Mouse (Mus musculus): Measurements from ENCODE around the gene Hbb-bt.
"Not testable (repeated sequence)": the region's sequence is repeated elsewhere in the genome, so short reads cannot be mapped to it uniquely, and the experiment has no call there.

Gene Hbb-bt

DNA sequence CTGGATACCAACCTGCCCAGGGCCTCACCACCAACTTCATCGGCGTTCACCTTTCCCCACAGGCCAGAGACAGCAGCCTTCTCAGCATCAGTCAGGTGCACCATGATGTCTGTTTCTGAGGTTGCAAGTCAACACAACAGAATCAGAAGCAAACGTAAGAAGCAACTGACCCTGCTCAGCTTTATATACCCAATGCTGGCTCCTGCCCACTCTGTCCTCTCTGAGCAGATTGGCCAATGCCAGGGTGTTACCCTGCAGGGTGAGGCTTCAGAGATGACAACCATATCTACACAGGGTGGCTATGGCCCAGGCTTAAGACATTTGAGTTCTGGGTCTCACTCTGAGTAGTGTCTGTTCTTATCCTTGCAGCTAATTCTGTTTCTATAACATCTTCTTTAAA is at the start of gene Hbb-bt:
Hbb-bt (minus strand) TSS at position 231 of the 400 bp plus-strand sequence.
- no peak for DNase-seq (ENCODE audit: low spot score)

DNA sequence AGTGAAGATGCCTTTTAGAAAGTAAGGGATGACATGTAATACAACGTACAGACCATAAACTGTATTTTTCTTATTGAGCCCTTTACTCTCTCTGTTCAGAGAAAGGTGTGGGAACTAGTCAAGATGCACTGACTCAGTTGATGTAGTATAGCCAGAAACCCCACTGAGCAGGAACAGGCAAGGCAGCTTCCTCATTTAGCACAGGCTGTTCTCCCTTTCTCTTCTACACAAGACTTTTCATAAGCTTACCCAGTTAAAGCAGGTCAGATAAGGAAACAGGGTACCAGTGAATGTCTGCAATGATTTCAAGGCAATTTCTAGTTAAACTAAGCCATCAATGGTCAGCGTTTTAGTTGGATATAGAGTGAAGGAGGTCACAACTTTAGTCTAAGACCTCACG is 47.7 kb upstream of the Hbb-bt start:
- no peak for DNase-seq (ENCODE audit: low spot score)

DNA sequence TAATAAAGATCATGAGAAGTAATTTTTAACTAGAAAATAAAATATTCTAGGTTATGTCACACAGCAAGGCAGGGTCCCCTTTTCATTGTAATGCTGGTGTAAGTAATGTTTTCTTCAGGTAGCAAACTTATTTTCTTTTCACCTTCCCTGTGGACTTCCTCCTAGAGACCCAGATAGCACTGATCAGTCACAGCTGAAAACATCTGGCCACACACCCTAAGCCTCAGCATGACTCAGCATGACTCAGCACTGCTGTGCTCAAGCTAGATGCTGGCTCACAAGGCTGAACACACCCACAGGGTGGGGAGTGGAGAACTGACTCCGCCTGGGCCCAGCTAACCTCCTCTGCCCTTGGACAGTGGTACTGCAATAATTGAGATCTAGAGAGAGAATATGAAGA is 47.1 kb upstream of the Hbb-bt start:
- DNase-seq (ENCODE audit: low spot score): peak; percentile 46

DNA sequence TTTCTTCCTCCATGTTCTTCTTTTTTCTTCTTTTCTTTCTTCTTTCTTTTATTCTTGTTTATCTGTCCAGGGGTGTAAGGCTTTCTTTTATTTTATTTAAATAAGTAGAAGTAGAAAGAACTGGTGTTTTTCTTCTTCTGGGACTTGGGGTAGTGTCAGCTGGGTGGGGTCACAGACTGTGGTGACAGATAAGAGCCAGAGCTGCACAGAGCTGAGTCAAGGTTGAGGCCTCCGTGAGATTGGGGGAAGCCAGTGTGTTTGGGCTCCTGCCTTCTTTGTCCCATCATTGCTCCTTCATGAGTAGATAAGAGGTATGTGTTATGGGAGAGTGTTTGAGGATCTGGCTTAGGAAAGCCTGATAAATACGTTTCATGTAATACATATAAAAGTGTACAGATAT is 45.3 kb upstream of the Hbb-bt start:
- no peak for DNase-seq (ENCODE audit: low spot score)

DNA sequence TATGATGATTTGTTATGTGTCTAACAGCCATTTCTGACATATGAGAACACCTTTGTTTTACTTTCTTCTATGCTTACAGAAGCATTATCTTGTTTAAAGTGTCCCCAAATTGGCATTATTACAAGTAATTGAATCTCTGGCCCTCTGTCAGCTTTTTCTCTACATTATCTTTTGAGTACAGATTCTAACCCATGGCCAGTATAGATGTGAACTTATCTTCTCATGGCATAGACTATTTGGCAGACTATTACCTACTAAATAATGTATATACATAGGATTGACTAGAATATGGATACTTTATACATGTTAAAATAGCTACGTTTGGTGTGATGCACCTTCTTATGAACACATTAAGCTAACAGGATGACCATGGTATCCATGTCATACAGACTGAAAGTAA is 40.9 kb upstream of the Hbb-bt start:
- DNase-seq (ENCODE audit: low spot score): no peak

DNA sequence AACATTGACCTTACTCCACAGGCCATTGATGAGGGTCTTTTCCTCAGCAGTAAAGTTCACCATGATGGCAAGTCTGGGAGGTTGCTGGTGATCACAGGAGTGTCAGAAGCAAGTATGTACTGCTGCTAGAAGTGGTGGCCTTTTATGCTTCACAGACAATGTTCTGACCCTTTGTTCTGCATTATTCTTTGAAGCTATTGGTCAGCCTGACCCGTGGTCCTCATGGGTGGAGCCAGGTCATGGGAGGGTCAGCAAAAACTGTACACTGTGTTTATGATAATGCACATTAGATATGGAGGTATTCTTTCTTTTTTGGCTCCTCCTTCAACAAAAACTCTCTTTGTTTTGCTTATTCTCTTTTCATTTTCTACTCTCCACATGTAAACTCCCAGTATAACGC is 39.3 kb upstream of the Hbb-bt start, which contains the start of gene Hbb-y:
Hbb-y (minus strand) TSS at position 127 of the 400 bp plus-strand sequence.
- DNase-seq (ENCODE audit: low spot score): no peak

DNA sequence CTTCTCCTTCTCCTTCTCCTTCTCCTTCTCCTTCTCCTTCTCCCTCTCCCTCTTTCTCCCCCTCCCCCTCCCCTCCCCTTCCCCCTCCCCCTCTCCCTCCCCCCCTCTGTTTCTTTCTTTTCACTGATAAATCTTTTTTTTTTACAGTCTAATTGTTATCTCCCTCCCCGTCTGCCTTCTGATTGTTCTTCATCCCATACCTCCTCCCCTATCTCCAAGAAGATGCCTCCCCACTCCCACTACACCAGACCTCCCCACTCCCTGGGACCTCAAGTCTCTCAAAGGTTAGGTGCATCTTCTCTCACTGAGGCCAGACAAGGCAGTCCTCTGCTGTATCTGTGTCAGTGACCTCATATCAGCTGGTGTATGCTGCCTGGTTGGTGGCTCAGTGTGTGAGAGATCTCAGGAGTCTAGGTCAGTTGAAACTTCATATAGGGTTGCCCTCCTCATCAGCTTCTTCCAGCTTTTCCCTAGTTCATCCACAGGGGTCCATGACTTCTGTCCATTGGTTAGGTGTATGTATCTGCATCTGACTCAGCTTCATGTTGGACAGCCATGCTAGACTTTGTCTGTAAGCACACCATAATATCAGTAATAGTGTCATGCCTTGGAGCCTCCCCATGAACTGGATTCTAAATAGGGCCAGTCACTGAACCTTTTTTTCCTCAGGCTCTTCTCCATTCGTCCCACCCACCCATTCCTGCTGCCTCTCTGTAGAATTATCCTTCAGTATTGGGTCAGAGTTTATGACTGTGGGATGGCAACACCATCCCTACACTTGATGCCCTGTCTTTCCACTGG is 30.9 kb upstream of the Hbb-bt start:
- DNase-seq (ENCODE audit: low spot score): no peak

DNA sequence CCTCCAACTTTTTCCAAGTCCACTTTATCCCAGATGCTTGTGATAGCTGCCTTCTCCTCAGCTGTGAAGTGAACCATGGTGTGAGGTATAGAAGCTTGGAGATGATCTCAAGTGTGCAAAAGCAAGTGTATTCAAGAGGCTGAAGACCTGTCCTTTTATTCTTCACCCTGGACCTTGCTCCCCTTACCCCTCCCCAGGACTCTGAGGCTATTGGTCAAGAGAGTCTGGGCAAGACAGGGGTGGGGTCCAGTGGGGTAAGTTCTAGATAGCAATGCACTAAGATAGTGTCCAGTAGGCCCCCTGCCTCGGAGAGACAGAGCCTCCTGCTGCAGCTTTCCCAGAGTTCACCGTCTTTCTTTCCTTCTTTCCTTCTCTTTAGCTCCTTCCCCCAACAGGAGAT is 29.2 kb upstream of the Hbb-bt start, which contains the start of gene Hbb-bh1:
Hbb-bh1 (minus strand) TSS at position 131 of the 400 bp plus-strand sequence.
- DNase-seq (ENCODE audit: low spot score): no peak

DNA sequence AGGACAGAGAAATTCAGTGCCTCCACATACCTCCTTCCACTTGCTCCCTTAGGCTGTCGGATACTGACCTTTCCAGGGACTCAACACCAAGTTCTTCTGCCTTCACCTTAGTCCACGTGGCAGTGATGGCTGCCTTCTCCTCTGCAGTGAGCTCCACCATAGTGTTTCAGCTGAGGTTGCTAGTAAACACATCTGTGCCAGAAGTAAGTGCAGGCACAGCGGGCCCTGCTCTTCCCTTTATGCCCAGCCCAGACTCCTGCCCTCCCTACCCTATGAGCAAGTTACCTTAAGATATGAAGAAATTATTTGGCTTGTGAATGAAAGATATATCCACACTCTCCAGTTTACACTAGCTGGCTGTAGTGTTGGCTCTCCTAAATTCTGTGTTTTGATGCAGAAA is 26.5 kb upstream of the Hbb-bt start, which contains the start of gene Hbb-bh2:
Hbb-bh2 (minus strand) TSS at position 253 of the 400 bp plus-strand sequence.
- no peak for DNase-seq (ENCODE audit: low spot score)

DNA sequence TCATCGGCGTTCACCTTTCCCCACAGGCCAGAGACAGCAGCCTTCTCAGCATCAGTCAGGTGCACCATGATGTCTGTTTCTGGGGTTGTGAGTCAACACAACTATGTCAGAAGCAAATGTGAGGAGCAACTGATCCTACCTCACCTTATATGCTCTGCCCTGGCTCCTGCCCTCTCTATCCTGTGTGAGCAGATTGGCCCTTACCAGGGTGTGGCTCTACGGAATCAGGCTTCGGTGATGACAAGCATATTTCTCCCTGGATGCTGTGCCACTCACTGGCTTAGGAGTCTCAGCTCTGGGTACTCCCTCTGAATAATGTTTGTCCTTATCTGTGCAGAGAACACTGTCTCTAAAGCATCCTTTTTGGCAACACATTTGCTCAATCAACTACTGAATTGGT is 14.0 kb upstream of the Hbb-bt start, which contains the start of gene Hbb-bs:
Hbb-bs (minus strand) TSS at position 289 of the 400 bp plus-strand sequence.
- no peak for DNase-seq (ENCODE audit: low spot score)

DNA sequence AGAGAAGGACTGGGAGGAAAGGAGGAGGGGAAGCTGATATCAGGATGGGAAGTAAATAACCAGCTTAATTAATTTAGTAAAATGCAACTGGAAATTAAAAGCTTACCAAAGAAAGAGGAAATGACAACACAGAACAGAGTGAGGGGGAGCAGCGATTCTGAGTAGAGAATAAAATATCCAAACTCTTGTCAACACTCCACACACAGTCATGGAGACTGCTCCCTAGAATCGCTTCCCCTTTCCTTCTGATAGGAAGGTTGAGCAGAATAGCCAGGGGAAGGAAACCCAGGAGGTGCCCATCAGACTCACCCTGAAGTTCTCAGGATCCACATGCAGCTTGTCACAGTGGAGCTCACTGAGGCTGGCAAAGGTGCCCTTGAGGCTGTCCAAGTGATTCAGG is 13.3 kb upstream of the Hbb-bt start:
- not testable (repeated sequence) for DNase-seq (ENCODE audit: low spot score)

DNA sequence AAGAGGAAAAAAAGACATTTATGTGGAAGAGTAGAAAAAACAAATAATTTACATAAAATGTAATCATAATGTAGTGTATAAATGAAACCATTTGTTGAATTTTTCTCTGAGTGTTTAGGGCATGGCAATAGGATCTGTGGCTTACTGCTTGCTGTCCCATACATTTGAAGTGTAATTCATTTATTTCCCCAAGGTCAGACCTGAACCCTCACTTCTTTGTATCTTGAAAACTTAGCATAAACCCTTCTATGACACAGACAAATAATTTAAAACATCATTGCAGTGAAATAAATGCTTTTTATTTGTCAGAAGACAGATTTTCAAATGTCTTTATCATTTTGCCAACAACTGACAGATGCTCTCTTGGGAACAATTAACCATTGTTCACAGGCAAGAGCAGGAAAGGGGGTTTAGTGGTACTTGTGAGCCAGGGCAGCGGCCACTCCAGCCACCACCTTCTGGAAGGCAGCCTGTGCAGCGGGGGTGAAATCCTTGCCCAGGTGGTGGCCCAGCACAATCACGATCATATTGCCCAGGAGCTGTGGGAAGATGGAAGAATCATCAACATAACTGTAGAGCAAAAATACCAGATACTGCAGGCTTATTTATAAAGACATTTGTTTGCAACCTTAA is 12.6 kb upstream of the Hbb-bt start:
- no peak for DNase-seq (ENCODE audit: low spot score)

DNA sequence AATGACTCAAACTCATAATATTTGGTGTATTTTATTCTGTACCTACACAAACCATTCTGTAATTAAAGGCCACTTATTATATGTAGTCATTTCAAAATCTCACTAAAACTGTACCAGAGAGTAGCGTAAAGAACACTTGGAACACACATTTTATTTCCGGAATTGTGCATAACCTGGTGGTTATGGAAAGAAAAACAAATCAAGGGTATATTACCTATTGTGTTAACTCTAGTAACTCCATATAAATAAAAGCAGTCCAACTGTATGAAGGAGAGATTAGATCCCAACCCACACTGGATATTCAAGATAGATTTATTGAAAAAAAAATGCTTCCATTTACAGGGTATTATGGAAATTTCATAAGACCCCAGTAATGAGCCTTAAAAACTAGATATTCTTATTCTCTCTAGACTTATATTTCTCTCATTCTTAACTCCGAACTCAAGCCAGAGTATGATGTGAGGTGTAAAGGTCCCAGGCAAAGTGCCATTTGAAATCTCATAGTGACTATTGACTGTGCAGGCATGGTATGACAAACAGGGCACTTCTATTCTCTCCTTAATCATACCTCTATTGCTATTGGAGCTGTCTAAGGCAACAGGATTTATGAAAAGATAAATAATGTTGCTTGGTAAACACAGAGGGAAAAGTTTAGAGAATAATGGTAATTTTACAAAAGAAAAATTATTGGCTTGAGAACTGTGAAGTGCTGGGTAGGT is 11.9 kb upstream of the Hbb-bt start:
- DNase-seq (ENCODE audit: low spot score): no peak

DNA sequence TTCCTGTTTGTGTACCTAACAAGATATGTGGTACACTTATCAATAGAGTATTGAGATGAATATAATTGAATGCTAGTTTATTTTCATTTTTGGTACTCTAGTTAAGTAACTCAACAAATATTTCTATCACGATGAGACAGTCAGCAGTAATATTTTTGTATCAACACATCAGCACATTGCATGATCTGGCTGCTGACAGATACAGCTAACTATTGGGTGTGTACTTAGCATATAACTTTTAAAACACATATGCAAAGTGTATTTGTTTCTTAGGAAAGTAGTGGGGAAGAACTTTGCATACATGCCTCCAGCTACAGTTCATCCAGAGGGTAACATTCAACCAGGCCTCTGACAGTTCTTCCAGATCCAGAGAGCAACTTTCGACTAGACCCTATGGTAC is 10.8 kb upstream of the Hbb-bt start:
- DNase-seq (ENCODE audit: low spot score): no peak

DNA sequence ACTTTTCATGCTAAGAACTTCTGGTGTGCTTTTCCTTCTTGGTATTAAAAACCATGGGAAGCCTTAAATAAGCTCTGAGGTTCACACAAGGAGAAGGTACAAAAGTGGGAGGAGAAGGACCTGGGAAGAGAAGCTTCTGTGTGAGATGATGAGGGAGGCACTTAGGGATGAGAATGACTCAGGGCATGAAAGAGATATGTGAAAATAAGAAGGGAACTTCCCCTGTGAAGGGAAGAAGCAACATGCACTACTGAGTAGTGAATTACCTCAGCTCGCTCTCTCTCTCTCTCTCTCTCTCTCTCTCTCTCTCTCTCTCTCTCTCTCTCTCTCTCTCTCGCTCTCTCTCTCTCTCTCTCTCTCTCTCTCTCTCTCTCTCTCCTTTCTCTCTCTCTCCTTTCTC is 1.3 kb upstream of the Hbb-bt start:
- not testable (repeated sequence) for DNase-seq (ENCODE audit: low spot score)

DNA sequence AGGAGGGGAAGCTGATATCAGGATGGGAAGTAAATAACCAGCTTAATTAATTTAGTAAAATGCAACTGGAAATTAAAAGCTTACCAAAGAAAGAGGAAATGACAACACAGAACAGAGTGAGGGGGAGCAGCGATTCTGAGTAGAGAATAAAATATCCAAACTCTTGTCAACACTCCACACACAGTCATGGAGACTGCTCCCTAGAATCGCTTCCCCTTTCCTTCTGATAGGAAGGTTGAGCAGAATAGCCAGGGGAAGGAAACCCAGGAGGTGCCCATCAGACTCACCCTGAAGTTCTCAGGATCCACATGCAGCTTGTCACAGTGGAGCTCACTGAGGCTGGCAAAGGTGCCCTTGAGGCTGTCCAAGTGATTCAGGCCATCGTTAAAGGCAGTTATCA is 644 bp downstream of the Hbb-bt start:
- DNase-seq (ENCODE audit: low spot score): not testable (repeated sequence)

DNA sequence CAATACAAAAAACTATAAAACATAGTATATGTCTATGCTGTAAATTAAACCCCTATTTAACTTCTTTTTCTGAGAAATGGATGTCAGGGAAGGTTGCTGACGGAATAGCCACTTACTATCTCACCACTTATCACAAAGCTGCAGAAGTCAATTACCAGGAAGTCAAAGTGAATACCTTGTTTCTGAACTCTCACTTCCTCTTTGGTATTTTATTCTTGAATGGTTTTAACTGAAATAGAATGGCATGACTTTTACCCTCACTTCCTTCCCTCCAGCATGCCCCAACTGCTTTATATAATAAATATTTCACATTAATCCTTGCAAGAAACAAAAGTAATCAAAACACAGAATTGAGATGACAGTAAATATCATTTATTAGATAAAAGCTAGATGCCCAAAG is 1.6 kb downstream of the Hbb-bt start:
- no peak for DNase-seq (ENCODE audit: low spot score)

DNA sequence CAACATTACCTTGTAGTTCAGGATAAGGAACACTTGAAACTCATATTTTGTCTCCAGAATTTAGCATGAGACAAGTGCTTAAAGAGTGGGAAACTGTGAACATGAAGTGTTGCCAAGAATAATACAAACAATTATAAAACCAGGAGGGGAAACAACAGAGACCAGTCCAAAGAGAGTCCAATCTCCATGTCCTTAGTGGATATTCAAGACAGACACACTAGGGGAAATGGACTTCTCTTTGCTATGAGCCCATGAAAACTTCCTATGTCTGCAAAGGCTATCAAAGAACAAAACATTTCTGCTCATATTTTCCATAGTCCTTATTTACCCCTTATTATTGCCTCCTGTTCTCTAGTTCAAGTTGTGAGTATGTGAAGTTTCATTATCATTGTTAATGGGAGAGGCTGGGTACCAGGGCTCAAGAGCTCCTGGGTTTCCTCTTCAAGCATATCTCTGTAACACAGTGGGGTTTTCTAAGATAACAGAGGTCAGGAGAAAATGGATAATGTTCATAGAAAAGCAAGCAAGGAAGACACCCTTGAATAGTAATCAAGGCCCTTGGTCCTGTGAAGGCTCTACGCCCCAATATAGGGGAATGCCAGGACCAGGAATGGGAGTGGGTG is 2.5 kb downstream of the Hbb-bt start:
- no peak for DNase-seq (ENCODE audit: low spot score)

DNA sequence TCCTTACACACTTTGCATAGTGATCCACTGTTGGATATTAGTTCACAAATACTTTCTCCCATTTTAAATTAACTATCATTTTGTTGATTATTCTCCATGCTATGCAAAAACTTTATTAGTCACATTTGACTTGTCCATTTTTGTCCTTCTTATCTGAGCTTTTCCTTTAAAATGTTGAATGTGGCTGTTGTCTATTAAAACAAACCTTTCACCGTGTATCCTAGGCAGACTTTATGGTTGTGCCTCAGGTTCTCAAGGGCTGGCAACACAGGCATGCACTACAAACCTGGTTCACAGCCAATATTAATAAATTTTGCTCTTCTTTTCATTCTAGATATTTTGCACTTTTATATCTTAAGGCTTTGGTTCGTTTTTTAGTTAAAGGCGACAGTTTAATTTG is 3.0 kb downstream of the Hbb-bt start:
- DNase-seq (ENCODE audit: low spot score): no peak

DNA sequence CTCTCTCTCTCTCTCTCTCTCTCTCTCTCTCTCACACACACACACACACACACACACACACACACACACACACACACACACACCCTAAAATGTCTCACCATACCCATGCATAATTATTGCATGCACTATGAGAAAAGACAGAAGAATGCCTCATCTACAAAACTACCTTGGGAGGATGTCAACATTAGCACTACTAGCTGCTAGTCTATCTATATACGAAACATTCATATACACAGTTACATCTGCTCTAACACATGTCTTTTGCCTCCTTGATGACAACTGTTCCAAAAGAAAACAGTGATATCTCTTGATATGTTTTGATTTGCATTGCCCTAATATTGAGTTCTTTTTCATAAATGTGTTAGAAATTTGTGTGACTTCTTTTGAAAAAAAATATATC is 3.5 kb downstream of the Hbb-bt start:
- DNase-seq (ENCODE audit: low spot score): no peak

DNA sequence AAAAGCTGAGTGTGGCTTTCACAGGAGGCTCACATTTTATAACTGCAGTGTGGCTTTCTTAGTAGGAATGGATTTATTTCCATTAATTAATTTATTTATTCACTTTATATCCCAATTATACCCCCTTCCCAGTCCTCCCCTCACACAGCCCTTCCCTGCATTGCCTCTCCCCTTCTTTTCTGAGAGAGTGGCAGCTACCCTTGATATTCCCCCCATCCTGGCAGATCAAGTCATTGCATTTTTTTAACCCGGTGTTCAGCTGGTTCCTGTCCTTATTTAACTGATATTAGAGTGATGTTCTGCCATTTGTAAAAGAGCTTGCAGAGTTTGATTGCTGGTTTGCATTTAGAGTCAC is 4.0 kb downstream of the Hbb-bt start:
- no peak for DNase-seq (ENCODE audit: low spot score)

Measured in MN1 (cell line).